ENCODE assay signal across 9 mouse cellular contexts in genomic region chr4:86930636-86931456, GRCm38 (mm10). TPM values are rescaled to one million over a fixed set of nuclear protein-coding genes. Genes with fewer than 3 reads are reported as not detected.
A peak's percentile ranks its signal among the peaks of the same experiment; 100 is the strongest.
DNase-seq lines count a peak whose midpoint lies in the region; ATAC-seq lines count a peak whose summit lies in the region.
"Had no signal": no experiment of that assay in that cellular context is flagged by ENCODE, and none has a peak within 500 bp of the region (broad histone marks: within the 10 kb centered on the region; RNA-seq: fewer than 3 reads in every experiment).

No protein-coding gene starts in this region.

- WGBS in heart, embryonic 12.5 days = 13% methylated on average over 33 of the region's 33 CpGs
- WGBS in embryonic facial prominence, embryonic 12.5 days = 4% methylated on average over 33 of the region's 33 CpGs
- 9% methylated on average over 33 of the region's 33 CpGs for WGBS in hindbrain, embryonic 14.5 days

- peak overlapping the region; percentile 73 for H3K4me2 ChIP-seq in heart, embryonic 12.5 days
- peak overlapping the region; percentile 52 for H3K4me2 ChIP-seq in embryonic facial prominence, embryonic 12.5 days (replicated peaks)
- H3K4me2 ChIP-seq in hindbrain, embryonic 14.5 days (replicated peaks) = peak overlapping the region; percentile 76

- no peaks in the 10 kb centered on the region for H3K4me1 ChIP-seq in heart, embryonic 12.5 days (replicated peaks)
- no peaks in the 10 kb centered on the region for H3K4me1 ChIP-seq in embryonic facial prominence, embryonic 12.5 days
- H3K4me1 ChIP-seq in hindbrain, embryonic 14.5 days (replicated peaks; ENCODE audit: control insufficient read depth, insufficient read depth, low read length) = 0 out of 2 replicates have a peak, but pooled peaks cover 6% of the 10 kb centered on the region

- DNase-seq in heart, postnatal 25 days (ENCODE audit: low spot score) = no peak
- peak; percentile 77 for DNase-seq in hindbrain, embryonic 14.5 days (ENCODE audit: low spot score)
- peak; percentile 30 for DNase-seq in left cerebral cortex, adult 11 months (ENCODE audit: low spot score)
- DNase-seq in lung, postnatal 10 days = peak; percentile 35
- DNase-seq in right cerebral cortex, postnatal 36 days (ENCODE audit: low spot score in 2 of 2) = peak; percentile 35 to 40
- no peak for DNase-seq in natural killer cell, adult 2 months (ENCODE audit: low spot score in 2 of 2)

- no peaks in the 10 kb centered on the region for H3K9me3 ChIP-seq in heart, embryonic 12.5 days (replicated peaks)
- H3K9me3 ChIP-seq in embryonic facial prominence, embryonic 12.5 days = no peaks in the 10 kb centered on the region
- no peaks in the 10 kb centered on the region for H3K9me3 ChIP-seq in hindbrain, embryonic 14.5 days (ENCODE audit: control insufficient read depth, low read length)

- H3K27ac ChIP-seq in heart, embryonic 12.5 days (ENCODE audit: poor library complexity, severe bottlenecking) = no peak overlapping the region
- H3K27ac ChIP-seq in embryonic facial prominence, embryonic 12.5 days = peak overlapping the region; percentile 30; the same call in 1 of the 2 replicates
- H3K27ac ChIP-seq in hindbrain, embryonic 14.5 days = peak overlapping the region; percentile 75
- H3K27ac ChIP-seq: macrophage had no signal

- intact Hi-C loops in heart, postnatal 25 days (cut with DNase I) = no loop called here

- 0 out of 2 replicates have a peak, but pooled peaks have one; percentile 52 for ATAC-seq in heart, embryonic 12.5 days (ENCODE audit: insufficient number of reproducible peaks, low FRiP score)
- ATAC-seq in embryonic facial prominence, embryonic 12.5 days (ENCODE audit: insufficient number of reproducible peaks, insufficient read depth, low FRiP score, low TSS enrichment) = peak; percentile 64; the same call in 1 of the 2 replicates
- ATAC-seq in hindbrain, embryonic 14.5 days (ENCODE audit: low FRiP score) = peak; percentile 80

- 0 out of 2 replicates have a peak, but pooled peaks cover 2% of the 10 kb centered on the region for H3K36me3 ChIP-seq in heart, embryonic 12.5 days
- H3K36me3 ChIP-seq in embryonic facial prominence, embryonic 12.5 days = no peaks in the 10 kb centered on the region; the same call in 1 of the 2 replicates
- H3K36me3 ChIP-seq in hindbrain, embryonic 14.5 days (replicated peaks; ENCODE audit: control insufficient read depth, insufficient read depth) = no peaks in the 10 kb centered on the region

- peak overlapping the region; percentile 59 for H3K9ac ChIP-seq in heart, embryonic 12.5 days
- H3K9ac ChIP-seq in embryonic facial prominence, embryonic 12.5 days = peak overlapping the region; percentile 68
- H3K9ac ChIP-seq in hindbrain, embryonic 14.5 days = peak overlapping the region; percentile 75

- H3K27me3 ChIP-seq in heart, embryonic 12.5 days (replicated peaks) = no peaks in the 10 kb centered on the region
- no peaks in the 10 kb centered on the region for H3K27me3 ChIP-seq in embryonic facial prominence, embryonic 12.5 days
- H3K27me3 ChIP-seq in hindbrain, embryonic 14.5 days (ENCODE audit: control insufficient read depth, insufficient read depth, low read length) = no peaks in the 10 kb centered on the region

- peak overlapping the region; percentile 51 for H3K4me3 ChIP-seq in heart, embryonic 12.5 days
- peak overlapping the region; percentile 45 for H3K4me3 ChIP-seq in embryonic facial prominence, embryonic 12.5 days
- peak overlapping the region; percentile 47 for H3K4me3 ChIP-seq in hindbrain, embryonic 14.5 days (replicated peaks; ENCODE audit: low read length)

RNA-seq across cellular contexts. Expression of gene Acer2, which starts 56.6 kb away (rescaled TPM):
- polyA plus RNA-seq in heart, embryonic 12.5 days (2016; fragmentation: Nextera tagmentation; extraction: Ambion mirVana) = 36.0 and 40.9 TPM in 2 replicates
- total RNA-seq in heart, postnatal 25 days (2021) = 10 to 100 TPM; 16.9 to 17.1 TPM
- 14.7 and 15.5 TPM in 2 replicates for polyA plus RNA-seq in embryonic facial prominence, embryonic 12.5 days (2016; fragmentation: Nextera tagmentation; extraction: Ambion mirVana)
- polyA plus RNA-seq in hindbrain, embryonic 14.5 days (2014; fragmentation: Nextera tagmentation; extraction: Ambion mirVana) = 18.4 and 24.6 TPM in 2 replicates

Comparison
In these comparisons a context has a peak if more than half of its experiments do, and no peak if none do; other contexts are left out.
1. DNase-seq: peak in hindbrain, embryonic 14.5 days (single experiment), left cerebral cortex, adult 11 months (single experiment), lung, postnatal 10 days (single experiment) and right cerebral cortex, postnatal 36 days (2 of 2); none in heart, postnatal 25 days (single experiment) and natural killer cell, adult 2 months (0 of 2).
2. Peak in every context shown above with its lines, with median percentiles within 50 percentile points of each other: ATAC-seq, H3K4me2 ChIP-seq, H3K4me3 ChIP-seq and H3K9ac ChIP-seq.